Mouse (Mus musculus) Patski (cell line): ENCODE data around the gene Gpc3. TPM values are rescaled to one million over a fixed set of nuclear protein-coding genes. Genes with fewer than 3 reads are reported as not detected.
A peak's percentile ranks its signal among the peaks of the same experiment; 100 is the strongest.

Experiments used
- ATAC-seq: fragments of 100-300 bp; one replicate; pipeline ENCODE4 v1.8.0; 2021
- CTCF ChIA-PET: fragments of 350-600 bp; sonication (Branson Sonifier 250); formaldehyde crosslinking; loops from one replicate; lab custom pipeline; 2022; ENCODE audit warnings: inconsistent platforms; lab: Charles Lee
- POLR2A ChIA-PET: fragments of 350-600 bp; sonication (Branson Sonifier 250); formaldehyde crosslinking; loops from one replicate; lab custom pipeline; 2022; ENCODE audit warnings: antibody characterized with exemption, inconsistent platforms; lab: Charles Lee
- DNase-seq: peaks from one replicate; pipeline ENCODE4 v3.0.0-alpha.2; 2011; ENCODE audit warnings: low read depth, low spot score
- H3K27me3 ChIP-seq: fragments of 371-371 bp; one replicate; pipeline ENCODE4 v1.5.1; 2021
- CTCF ChIP-seq: fragments of 100-300 bp; IDR thresholded peaks from one replicate; pipeline ENCODE4 v1.5.1; 2021
- in situ Hi-C: fragments of 300-500 bp; cut with MboI; formaldehyde crosslinking; loops from 3 replicates; pipeline ENCODE4 v1.11.1; 2018; ENCODE audit warnings: low pct_unique_long_range_greater_than_20kb, mixed read lengths
- polyA plus RNA-seq: library from polyadenylated mRNA; unstranded; gene quantifications from one replicate; pipeline ENCODE4 v1.2.3, GENCODE M21; 2021

Gpc3 gene
- polyA plus RNA-seq, 1 experiment from 2014 or later, result 8.0 TPM

- DNase-seq (no peak), ATAC-seq (no peak)
- in situ Hi-C loops, result no loop called here
- TF ChIP-seq CTCF, result no peak
- ChIA-PET CTCF (no interaction called here), POLR2A (interaction anchor here (0.6 kb wide), 1 partner anchor 82 kb away, joined by 9 read pairs; no protein-coding TSS in a partner anchor)
- peaks cover 60% of the 10 kb centered on the region for H3K27me3 ChIP-seq
Observed at GRCm38 (mm10) chrX:52419850-52420249, 193.9 kb downstream of the Gpc3 start.

GRCm38 (mm10) chrX:52412936-52413335 is 200.8 kb downstream of the Gpc3 start:
- DNase-seq (no peak), ATAC-seq (no peak)
- POLR2A ChIA-PET, result no interaction called here
- CTCF ChIA-PET, result no interaction called here
- peaks cover 84% of the 10 kb centered on the region for H3K27me3 ChIP-seq
- no peak for TF ChIP-seq CTCF
- in situ Hi-C loops, result no loop called here

- peaks cover 95% of the 10 kb centered on the region for H3K27me3 ChIP-seq
- CTCF ChIA-PET, result interaction anchor here (1.3 kb wide), 1 partner anchor 11 kb away, joined by 3 read pairs; no protein-coding TSS in a partner anchor
- DNase-seq, result no peak
- TF ChIP-seq CTCF, result no peak
- POLR2A ChIA-PET, result no interaction called here
- in situ Hi-C loops, result no loop called here
- no peak for ATAC-seq
Observed at GRCm38 (mm10) chrX:52401188-52401587, 212.6 kb downstream of the Gpc3 start.

GRCm38 (mm10) chrX:52375129-52375528 is 238.6 kb downstream of the Gpc3 start:
- ChIA-PET CTCF (interaction anchor here (0.6 to 2.5 kb wide), 4 partner anchors 11 to 462 kb away, joined by 3 to 7 read pairs (median 4); no protein-coding TSS in a partner anchor), POLR2A (interaction anchor here (0.7 kb wide), 1 partner anchor 1330 kb away, joined by 4 read pairs; no protein-coding TSS in a partner anchor)
- in situ Hi-C loops, result loop anchor here (10.0 to 25.0 kb wide), 2 partner anchors 970 to 1688 kb away; no protein-coding TSS in a partner anchor
- peak; percentile 65 for TF ChIP-seq CTCF
- H3K27me3 ChIP-seq, result peaks cover 26% of the 10 kb centered on the region
- DNase-seq (no peak), ATAC-seq (no peak)

- ChIA-PET CTCF (interaction anchor here (1.3 to 2.5 kb wide), 2 partner anchors 14 to 461 kb away, joined by 5 to 7 read pairs; no protein-coding TSS in a partner anchor), POLR2A (no interaction called here)
- in situ Hi-C loops, result loop anchor here (10.0 to 25.0 kb wide), 4 partner anchors 287 to 969 kb away; no protein-coding TSS in a partner anchor
- TF ChIP-seq CTCF, result no peak
- H3K27me3 ChIP-seq, result peaks cover 23% of the 10 kb centered on the region
- DNase-seq (no peak), ATAC-seq (no peak)
Observed at GRCm38 (mm10) chrX:52374209-52374608, 239.5 kb downstream of the Gpc3 start.

GRCm38 (mm10) chrX:52372436-52372835 is 241.3 kb downstream of the Gpc3 start:
- CTCF ChIA-PET, result no interaction called here
- POLR2A ChIA-PET, result no interaction called here
- in situ Hi-C loops, result loop anchor here (10.0 to 25.0 kb wide), 4 partner anchors 285 to 968 kb away; no protein-coding TSS in a partner anchor
- H3K27me3 ChIP-seq, result peaks cover 28% of the 10 kb centered on the region
- DNase-seq, result no peak
- no peak for TF ChIP-seq CTCF
- no peak for ATAC-seq

GRCm38 (mm10) chrX:52369938-52370758 is 243.6 kb downstream of the Gpc3 start:
- in situ Hi-C loops, result loop anchor here (10.0 to 25.0 kb wide), 4 partner anchors 283 to 965 kb away; no protein-coding TSS in a partner anchor
- TF ChIP-seq CTCF, result peak; percentile 51
- ChIA-PET CTCF (interaction anchor here (0.9 to 1.6 kb wide), 4 partner anchors 21 to 995 kb away, joined by 3 to 5 read pairs (median 4); no protein-coding TSS in a partner anchor), POLR2A (interaction anchor here (0.7 kb wide), 1 partner anchor 112 kb away, joined by 4 read pairs; no protein-coding TSS in a partner anchor)
- DNase-seq (no peak), ATAC-seq (no peak)
- peaks cover 25% of the 10 kb centered on the region for H3K27me3 ChIP-seq

- ChIA-PET CTCF (interaction anchor here (1.4 to 1.6 kb wide), 2 partner anchors 20 to 456 kb away, joined by 4 to 5 read pairs; no protein-coding TSS in a partner anchor), POLR2A (no interaction called here)
- in situ Hi-C loops, result loop anchor here (25.0 kb wide), 3 partner anchors 282 to 607 kb away; no protein-coding TSS in a partner anchor
- ATAC-seq (no peak), DNase-seq (no peak)
- H3K27me3 ChIP-seq, result peaks cover 22% of the 10 kb centered on the region
- TF ChIP-seq CTCF, result no peak
Observed at GRCm38 (mm10) chrX:52369304-52369937, 244.3 kb downstream of the Gpc3 start.

GRCm38 (mm10) chrX:52366826-52367225 is 246.9 kb downstream of the Gpc3 start:
- in situ Hi-C loops, result loop anchor here (25.0 kb wide), 3 partner anchors 280 to 605 kb away; no protein-coding TSS in a partner anchor
- peaks cover 21% of the 10 kb centered on the region for H3K27me3 ChIP-seq
- ChIA-PET POLR2A (interaction anchor here (0.6 kb wide), 1 partner anchor 71 kb away, joined by 3 read pairs; no protein-coding TSS in a partner anchor), CTCF (interaction anchor here (0.8 to 1.3 kb wide), 4 partner anchors 15 to 203 kb away, joined by 3 to 10 read pairs (median 4); no protein-coding TSS in a partner anchor)
- no peak for ATAC-seq
- no peak for DNase-seq
- no peak for TF ChIP-seq CTCF

- in situ Hi-C loops, result loop anchor here (25.0 kb wide), 3 partner anchors 278 to 603 kb away; no protein-coding TSS in a partner anchor
- DNase-seq (no peak), ATAC-seq (no peak)
- H3K27me3 ChIP-seq, result peaks cover 17% of the 10 kb centered on the region
- ChIA-PET CTCF (interaction anchor here (1.2 kb wide), 1 partner anchor 14 kb away, joined by 3 read pairs; no protein-coding TSS in a partner anchor), POLR2A (interaction anchor here (0.5 kb wide), 1 partner anchor 212 kb away, joined by 3 read pairs; no protein-coding TSS in a partner anchor)
- TF ChIP-seq CTCF, result no peak
Observed at GRCm38 (mm10) chrX:52365790-52366189, 248.0 kb downstream of the Gpc3 start.
